Mouse (Mus musculus): ENCODE results near the gene Ahnak.
"Not testable (repeated sequence)": the region's sequence is repeated elsewhere in the genome, so short reads cannot be mapped to it uniquely, and the experiment has no call there.

Ahnak gene

DNA sequence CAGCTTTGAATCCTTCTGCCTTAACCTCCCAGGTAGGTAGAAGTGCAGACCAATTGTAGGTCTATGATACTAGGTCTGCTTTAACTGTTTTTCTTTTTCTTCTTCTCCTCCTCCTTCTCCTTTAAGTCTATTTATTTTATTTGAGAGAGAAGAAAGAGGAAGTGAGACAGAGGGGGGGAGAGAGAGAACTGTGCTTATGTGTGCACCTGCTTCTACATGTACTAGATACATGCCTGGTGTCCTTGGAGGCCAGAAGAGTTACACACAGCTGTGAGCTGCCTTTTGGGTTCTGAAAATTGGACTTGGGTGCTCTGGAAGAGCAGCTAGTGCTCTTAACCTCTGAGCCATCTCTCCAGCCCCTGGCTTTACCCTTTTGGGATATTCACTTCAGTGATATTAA lies 52.0 kb downstream of the Ahnak start:
- no peak for DNase-seq (ENCODE audit: low spot score)

DNA sequence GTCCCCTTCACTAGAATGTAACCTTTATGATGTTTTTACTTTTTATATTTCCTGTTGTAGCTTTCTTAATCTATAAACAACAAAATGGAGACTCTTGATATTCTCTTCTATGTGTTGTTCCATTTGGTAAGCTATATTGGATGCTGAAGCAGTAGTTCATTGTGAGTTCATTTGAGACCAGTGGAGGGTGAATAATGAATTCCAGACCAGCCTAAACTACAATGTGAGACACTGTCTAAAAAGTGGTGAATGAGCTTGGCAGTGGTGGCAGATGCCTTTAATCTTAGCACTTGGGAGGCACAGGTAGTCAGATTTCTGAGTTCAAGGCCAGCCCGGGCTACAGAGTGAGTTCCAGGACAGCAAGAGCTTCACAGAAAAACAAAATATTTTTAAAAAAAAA lies 54.0 kb downstream of the Ahnak start:
- no peak for DNase-seq (ENCODE audit: low spot score)

DNA sequence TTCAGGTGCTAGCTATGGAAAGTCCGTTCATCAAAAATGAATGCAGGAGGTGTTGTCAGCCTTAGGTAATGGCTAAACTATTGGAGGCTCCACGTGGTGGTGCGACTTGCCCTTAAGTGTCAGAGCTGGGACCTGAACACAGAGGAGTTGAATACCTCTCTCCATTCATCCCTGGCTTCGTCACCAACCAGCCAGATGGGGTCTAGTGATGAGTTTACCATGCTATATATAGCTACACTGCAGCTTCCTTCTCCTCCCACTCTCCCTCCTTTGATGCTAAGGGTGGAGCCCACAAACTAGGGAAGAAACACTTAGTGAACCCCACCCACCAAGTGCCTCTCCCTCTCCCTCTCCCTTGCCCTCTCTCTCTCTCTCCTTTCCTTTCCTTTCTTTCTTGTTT lies 55.2 kb downstream of the Ahnak start:
- DNase-seq (ENCODE audit: low spot score), result no peak

DNA sequence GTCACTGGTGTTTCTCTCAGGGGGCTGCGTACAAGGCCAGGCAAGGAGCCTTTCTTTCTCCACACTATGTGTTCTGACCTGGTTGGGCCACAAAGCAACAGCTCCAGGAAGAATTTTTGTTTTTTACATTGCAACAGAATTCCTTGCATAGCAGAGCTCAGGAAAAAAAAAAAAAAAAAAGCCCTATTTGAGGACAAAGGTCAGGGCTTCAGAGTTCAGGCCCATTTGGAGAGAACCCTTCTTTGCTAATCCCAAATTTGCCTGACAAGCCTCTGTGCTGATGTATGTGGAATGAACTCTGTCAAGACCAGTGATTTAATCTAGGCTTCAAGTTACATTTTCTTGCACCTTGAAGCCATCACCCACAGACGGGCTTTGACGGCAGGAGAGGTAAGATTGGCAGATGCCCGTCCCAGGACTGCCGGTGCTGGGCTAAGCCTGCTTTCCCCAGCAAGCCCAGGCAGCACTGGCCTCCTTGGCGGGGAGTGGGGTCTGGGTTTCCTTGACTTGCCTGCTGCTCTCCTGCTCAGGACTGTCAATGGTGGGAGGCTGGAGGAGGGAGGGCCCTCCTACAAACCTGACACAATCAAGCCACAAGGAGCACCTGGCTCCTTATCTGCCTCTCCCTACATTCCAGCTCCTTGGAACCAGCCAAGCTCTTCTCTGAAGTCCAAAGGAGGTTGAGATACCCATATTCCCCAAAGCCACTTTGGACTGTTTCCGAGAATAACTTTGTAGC lies 58.3 kb downstream of the Ahnak start:
- DNase-seq (ENCODE audit: low spot score), result no peak

DNA sequence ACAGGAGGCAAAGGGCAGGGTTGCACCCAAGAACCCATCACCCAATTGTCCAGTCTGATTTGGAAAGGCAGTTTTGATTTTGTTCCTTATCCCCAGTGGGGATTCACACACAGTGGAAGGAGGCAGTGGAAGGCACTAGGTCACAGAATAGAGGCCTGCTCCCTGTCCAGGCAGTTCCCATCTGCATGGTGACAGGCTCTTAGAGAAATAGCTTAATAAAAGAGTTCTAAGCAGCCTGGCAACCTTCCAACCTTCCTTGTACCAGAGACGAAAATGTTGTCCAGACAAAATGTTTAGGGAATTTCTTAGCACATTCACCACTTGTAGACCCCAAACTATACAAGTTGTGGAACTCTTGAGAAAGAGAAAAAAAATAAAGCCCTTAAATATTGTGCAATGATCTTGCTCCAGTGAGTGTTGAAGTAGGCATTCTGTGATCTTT lies 58.9 kb downstream of the Ahnak start:
- DNase-seq (ENCODE audit: low spot score), result no peak

DNA sequence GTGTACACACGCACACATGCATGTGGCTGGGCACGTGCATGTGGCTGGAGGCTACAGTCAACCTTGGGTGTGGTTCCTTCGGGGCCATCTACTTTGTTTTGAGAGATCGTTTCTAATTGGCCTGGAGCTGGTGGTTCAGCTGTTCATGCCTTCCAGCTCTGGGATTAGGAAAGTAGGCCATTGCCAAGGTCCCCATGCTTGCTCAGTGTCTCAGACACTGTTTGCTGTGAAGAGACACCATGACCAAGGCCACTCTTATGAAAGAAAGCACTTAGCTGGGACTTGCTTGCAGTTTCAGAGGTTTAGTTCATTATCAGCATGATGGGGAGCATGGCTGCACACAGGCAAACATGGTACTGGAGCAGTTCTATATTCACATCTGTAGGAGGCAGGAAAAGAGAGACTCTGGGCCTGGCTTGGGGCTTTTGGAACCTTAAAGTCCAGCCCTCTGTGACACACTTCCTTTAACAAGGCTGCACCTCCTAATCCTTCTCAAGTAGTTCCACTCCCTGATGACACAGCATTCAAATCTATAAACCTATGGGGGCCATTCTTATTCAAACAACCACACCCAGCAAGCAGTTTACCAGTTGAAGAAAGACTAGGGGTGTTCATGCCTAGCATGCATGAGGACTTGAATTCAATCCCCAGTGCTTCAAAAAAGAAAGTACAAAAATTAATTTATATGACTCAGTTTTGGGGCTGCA lies 60.0 kb downstream of the Ahnak start:
- DNase-seq (ENCODE audit: low spot score), result no peak

DNA sequence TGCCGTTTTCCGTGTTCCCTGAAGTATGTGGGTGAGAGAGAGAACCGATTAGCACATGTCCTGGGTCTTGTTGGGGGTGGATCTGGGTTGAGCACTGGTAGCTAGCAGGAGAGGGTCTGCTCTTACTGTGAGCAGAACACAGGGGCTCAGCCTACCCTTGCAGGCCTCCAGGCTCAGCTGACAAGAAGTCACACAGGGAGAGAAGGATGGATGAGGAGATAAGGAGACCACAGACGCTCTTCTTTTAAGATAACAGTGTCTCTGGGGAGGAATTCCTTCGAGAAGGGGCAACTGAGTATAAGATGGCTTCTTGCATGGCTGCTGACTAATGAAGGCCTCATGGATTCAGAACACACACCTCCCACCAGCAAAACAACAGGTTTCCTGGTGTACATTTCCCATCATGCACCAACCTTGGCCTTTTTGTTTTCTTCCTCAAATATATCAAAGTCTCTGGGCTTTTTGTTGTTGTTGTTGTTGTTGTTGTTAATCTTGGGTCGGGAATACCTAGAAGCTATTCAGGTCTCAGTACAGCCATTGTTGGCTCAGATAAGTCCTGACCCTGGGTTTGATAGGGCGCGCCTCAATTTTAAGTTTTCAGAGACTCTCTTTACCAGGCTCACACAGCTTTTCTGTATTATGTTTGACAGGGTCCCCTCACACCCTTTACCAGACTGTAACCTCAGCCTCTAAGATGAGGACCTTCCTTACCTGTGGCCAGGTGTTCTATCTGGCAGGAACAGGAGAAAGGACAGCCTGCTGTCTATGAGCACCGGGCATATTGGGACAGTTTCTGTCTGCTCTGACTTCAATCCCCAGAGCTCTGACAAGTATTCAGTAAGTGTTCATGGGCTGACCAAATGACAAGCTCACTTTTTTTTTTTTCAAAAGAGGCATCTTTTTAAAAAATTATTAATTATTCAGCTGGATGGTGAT lies 61.5 kb downstream of the Ahnak start:
- DNase-seq (ENCODE audit: low spot score), result no peak

DNA sequence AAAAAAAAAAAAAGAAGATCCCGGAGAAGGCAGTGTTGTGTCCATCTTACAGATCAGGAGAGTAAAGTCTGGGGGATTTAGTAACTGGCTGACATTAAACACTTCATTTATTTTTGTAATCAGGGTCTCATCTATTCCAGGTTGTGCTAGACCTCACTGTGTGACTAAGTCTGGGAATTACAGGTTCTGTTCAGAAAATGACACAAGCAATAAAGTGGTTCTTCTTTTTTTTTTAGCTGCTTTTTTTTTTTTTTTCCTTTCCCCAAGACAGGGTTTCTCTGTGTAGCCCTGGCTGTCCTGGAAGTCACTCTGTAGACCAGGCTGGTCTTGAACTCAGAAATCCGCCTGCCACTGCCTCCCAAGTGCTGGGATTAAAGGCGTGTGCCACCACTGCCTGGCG lies 62.9 kb downstream of the Ahnak start:
- not testable (repeated sequence) for DNase-seq (ENCODE audit: low spot score)

DNA sequence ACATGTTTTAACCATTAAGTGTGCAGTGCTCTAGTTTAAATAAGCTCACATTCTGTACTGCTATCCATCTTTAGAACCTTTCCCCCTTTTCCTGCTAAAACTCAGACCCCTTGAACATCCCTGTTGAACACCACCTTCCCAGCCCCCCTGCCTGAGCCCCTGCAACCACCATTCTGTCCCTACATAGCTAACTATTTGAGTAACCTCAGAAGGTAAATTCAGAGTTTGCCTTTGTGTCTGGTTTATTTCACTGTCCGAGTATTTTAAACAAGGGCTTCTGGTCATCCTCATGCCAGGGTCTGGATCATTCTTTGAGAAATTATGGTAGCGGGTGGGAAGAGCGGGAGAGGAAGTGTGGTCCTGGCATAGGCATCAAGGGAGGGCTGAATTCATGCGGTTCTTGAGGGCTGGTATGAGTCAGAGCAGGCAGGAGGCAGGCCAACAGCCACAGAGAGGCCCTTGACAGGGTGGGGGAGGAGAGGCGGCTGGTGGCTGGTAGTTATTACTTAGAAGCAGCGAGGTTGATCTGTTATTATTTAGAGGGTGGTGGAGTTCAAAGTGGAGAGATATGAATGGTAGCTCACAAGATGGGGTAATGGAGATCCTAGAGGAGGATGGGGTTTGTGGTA lies 63.8 kb downstream of the Ahnak start:
- DNase-seq (ENCODE audit: low spot score), result peak; percentile 36

DNA sequence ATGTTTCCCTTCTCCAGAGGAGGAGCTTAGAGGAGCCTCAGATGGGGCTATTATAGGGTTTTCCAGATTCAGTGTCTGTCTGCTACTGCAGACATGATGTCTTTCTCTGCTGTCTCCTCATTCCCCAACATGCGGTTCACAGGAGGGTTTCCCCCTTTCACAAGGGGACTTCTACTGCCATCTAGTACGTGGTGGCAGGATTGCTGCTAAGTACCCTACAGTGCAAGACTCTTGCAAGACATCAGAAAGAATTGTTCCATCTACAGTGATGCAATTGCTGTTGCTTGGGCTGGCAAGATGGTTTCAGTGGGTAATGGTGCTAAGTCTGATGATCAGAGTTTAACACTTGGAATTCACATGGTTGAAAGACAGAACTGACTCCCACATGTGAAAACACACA lies 66.1 kb downstream of the Ahnak start:
- DNase-seq (ENCODE audit: low spot score), result no peak

DNA sequence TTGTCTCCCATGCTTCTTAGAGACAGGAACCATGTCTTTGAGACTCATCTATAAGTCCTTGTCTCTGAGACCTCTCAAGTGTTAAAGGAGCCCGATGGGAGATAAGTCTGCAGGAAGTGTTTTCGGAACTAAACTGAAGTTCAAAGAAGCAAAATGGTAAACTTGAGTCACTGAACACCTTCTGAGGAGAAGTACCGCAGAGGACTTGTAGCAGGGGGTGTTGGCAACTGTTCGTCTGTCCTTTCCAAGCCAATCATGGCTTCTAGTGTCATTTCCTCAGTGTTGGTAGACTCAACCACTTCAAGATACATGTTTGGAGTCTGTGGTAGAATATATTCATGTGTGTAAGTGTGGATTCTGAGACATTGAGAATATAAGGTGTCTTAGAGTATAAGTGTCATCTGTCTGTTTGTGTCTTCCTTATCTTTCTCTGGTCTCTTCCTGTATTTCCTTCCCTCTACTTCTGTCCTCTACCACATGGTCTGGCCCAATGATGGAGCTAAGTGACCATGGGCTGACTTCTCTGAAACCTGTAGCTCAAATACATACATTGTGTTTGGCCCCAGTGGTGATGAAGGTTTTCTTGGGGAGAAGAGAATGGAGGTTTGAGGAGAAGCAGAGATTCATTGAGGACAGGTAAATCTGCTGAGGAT lies 66.7 kb downstream of the Ahnak start:
- DNase-seq (ENCODE audit: low spot score), result no peak

DNA sequence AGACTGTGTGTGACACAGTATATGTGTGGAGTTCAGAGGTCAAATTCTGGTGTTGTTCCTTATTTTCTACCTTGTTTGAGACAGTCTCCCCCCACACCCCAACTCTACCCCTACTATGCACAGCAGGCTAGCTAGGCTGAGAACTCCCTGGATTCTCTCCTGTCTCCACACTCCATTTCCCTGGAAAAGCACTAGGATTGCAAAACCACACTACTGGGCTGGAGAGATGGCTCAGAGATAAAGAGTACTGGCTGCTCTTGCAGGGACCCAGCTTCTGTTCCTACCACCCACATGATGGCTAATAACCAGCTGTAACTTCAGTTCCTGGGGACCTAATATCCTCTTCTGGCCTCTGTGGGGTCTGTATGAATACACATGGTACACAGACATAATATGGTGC lies 68.6 kb downstream of the Ahnak start:
- DNase-seq (ENCODE audit: low spot score), result no peak

DNA sequence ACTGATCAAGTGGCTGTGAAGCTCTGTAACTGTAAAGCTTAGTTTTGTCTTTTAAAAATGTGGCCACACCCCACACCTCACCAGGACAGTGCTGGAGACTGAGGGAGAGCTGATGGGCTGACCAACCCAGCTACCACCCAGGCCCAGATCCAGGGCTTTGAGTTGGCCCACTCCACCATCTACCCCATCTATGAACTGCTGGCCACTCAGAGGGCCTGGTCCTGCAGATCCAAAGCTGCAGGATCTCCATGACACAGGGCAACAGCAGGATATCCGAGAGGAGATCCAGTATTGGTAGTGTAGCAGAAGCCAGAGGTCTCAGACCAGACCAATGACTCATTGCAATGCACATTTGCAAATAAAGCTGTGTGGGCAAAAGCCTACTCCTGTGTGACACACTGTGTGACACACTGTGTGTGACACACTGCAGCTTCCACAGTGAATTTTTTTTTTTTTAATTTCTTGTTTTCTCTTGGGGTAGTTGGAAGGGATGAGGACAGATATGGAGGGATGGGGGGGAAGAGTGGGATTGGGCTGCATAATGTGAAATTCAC lies 69.3 kb downstream of the Ahnak start:
- DNase-seq (ENCODE audit: low spot score), result no peak

DNA sequence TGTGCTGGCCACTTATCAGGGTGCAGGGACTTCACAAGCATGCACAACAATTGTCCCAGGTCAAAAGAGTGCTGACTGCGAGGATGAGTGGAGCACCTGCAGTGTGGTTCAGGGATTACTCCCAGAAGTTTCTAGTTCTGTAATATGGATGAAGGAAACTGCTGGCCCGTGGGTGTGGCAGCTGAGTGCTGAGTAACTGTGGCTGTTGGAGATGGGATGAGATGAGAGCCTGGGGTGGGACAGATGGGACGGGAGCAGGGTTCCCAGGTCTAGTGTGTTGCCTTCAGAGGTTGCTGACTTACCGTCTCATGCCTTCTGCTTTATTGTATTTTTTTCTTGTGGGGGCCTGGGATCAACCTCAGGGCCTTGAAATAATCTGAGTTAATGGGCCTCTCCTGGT lies 69.9 kb downstream of the Ahnak start:
- no peak for DNase-seq (ENCODE audit: low spot score)

DNA sequence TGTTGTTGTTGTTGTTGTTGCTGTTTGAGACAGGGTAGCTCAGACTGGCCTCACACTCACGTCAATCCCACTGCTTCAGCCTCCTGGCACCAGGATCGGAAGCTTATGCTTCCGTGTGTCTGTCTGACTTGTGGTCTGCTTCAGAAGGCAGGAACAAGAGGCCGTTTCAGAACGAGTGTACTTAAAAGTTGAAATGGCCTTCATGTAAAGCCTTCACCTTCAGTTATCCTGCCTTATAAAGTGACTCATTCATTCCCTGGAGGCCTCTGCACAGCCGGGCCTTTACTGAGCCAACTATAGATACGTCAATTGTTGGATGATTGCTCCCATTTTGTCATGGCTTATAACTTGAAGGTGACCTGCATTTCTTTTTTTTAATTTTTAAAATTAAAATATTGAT lies 70.3 kb downstream of the Ahnak start:
- no peak for DNase-seq (ENCODE audit: low spot score)

DNA sequence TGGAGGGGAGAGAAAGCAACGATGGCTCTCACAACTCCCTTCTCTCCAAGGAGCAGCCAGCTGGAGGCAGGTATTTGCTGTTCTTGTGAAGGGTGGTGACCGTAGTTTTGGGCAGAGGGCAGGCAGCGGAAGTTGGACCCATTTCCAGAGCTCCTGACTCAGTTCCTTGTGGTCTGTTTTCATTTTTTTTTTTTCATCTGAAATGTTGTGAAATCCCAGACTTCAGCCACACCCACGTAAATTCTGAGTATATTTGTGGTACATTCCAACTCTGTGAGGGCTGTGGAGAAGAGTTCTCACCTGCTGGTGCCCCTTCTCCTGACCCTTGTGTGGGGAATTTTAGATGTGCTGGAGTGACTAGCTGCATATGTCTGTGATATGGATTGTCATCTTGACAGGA lies 71.0 kb downstream of the Ahnak start:
- DNase-seq (ENCODE audit: low spot score), result no peak

DNA sequence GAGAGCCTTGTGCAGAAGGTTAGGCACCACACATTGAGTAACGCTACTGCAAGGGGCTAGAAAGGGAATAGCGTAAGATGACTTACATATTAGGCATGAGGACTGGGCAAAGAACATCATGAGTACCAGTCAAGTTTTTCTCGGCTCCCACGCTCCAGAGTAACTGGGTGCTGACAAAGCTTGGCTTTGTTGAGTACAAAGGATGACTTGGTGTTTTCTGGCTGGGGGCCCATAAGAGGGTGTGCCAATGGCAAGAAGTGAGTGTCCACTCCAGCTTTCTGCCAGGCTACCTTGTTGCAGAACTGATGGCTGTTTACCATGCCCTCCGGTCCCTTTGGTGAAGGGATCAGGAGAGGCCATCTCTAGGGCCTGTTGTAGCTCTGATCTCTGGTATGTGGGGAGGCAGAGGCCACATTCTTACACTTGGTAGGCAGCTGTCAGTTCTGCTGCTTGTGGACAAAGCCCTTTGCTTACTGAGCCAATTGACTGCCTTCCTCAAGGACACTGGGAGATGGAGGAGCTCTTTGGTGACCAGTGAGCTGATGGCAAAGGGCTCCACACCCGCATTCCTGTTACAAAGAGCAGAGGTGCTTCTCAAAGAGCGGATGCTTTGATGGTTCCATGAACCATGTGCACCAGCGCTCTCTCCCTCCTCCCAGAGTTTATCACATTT lies 72.3 kb downstream of the Ahnak start:
- DNase-seq (ENCODE audit: low spot score), result peak; percentile 34

DNA sequence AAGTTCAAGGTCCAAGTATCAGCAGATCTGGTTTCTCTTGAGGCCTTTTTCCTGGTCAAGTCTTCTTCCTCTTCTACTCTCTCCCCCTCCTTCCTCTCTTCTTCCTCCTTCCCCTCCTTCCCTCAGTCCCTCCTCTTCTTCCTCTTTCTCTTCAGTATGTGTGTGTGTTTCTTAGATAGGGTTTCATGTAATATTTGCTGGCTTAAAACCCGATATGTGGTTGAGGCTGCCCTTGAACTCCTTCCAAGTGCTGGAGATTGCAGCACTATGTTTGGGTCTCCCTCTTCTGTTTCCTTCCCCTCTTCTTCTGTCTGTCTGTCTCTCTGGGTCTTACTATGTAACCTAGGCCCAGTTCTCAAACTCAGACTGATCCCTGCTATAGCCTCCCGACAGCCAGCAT lies 73.7 kb downstream of the Ahnak start:
- DNase-seq (ENCODE audit: low spot score), result no peak

DNA sequence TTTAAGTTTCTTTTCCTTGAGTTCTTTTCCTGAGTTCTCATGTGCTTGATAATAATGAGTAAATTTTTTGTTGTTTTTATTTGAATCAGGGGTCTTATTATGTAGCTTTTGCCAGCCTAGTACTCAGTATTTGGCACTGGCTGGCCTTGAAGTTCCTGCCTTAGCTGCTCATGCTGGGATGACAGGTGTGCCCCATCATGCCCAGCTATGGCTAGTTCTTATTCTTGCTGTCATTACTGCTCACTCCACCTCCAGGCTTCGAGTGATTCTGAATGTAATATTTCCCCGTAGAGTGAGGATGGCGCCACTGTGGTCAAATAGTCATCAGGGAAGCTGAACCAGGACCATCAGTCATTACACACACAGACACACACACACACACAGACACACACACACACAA lies 74.7 kb downstream of the Ahnak start:
- DNase-seq (ENCODE audit: low spot score), result no peak

DNA sequence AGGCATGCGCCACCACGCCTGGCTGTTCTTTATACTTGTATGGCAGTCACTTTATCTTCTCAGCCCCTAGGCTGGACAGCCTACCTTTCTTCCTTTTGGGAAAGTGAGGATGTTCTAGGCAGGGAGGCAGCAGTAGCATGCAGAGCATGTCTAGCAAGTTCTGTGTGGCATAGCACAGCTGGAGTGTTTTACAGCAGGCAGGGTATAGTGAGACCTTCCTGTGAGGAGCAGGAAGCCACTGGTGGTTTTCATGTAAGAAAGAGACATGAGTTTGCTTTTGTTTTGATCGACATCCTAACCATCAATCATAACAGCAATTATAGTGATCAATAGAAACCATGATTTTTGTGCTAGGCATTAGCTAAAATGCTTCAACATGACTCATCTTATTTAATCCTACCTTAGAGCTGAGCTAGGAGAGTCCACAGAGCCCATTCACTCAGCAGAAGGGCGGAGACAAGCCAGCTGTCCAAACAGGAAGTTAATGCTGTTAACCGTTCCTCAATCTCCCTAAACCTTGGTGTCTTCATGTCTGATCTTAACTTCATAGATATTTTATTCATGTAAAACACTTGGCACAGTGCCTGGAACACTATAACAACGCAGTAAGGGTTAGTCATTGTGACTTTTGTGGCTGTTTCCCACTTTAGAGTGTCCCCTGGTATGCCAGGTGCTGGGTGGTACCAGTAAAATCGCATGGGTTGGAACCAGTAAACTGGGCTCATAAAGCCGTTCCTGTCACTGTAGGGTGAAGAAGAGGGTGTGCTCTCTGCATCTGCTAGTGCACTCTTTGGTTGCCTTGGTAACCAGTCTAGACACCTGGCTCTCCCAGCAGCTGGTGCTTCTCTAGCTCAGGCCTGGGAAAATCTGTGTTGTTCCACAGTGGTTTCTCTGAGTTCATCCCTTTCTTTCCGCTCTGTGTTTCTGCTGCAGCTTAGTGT lies 76.8 kb downstream of the Ahnak start:
- DNase-seq (ENCODE audit: low spot score), result no peak

All from ovary, postnatal 36 days (tissue).